Mouse (Mus musculus) stomach, postnatal 0 days (tissue): ENCODE measurements around the gene Prmt7. TPM values are rescaled to one million over a fixed set of nuclear protein-coding genes. Genes with fewer than 3 reads are reported as not detected.

Experiments
- ATAC-seq: fragments of 200-750 bp; cut with Nextera tagmentation; 2 replicates; pipeline ENCODE4 v1.8.0; 2017; ENCODE audit not compliant: low FRiP score, low TSS enrichment
- DNase-seq: peaks from one replicate; pipeline ENCODE4 v3.0.0-alpha.2; 2016; ENCODE audit warnings: low spot score
- H3K27ac ChIP-seq: fragments of 300-500 bp; sonication (generic); replicated peaks from 2 replicates; pipeline ENCODE4 v1.5.1; 2014; ENCODE audit warnings: mild to moderate bottlenecking, control low read depth
- H3K27me3 ChIP-seq: fragments of 300-500 bp; sonication (generic); 2 replicates; pipeline ENCODE4 v1.6.1; 2014; ENCODE audit warnings: low read length; ENCODE audit not compliant: control insufficient read depth, insufficient read depth
- H3K36me3 ChIP-seq: fragments of 300-500 bp; sonication (generic); 2 replicates; pipeline ENCODE4 v1.6.1; 2014; ENCODE audit warnings: low read length, mixed read lengths; ENCODE audit not compliant: control insufficient read depth, insufficient read depth
- H3K4me1 ChIP-seq: fragments of 300-500 bp; sonication (generic); replicated peaks from 2 replicates; pipeline ENCODE4 v1.6.1; 2014; ENCODE audit warnings: antibody characterized with exemption; ENCODE audit not compliant: control insufficient read depth, insufficient read depth
- H3K4me2 ChIP-seq: fragments of 300-500 bp; sonication (generic); replicated peaks from 2 replicates; pipeline ENCODE4 v1.6.1; 2014; ENCODE audit warnings: low read depth, mild to moderate bottlenecking, control low read depth, moderate library complexity
- H3K4me3 ChIP-seq: fragments of 300-500 bp; sonication (generic); 2 replicates; pipeline ENCODE4 v1.5.1; 2014; ENCODE audit warnings: low read depth, low read length, control low read depth
- H3K9ac ChIP-seq: fragments of 300-500 bp; sonication (generic); 2 replicates; pipeline ENCODE4 v1.6.1; 2014; ENCODE audit warnings: mild to moderate bottlenecking, low read length, control low read depth, mixed read lengths
- H3K9me3 ChIP-seq: fragments of 300-500 bp; sonication (generic); 2 replicates; pipeline ENCODE4 v1.6.1; 2016; ENCODE audit warnings: low read length; ENCODE audit not compliant: control insufficient read depth
- CTCF ChIP-seq: IDR thresholded peaks from 2 replicates; pipeline ENCODE4 v1.5.1; 2016; ENCODE audit warnings: antibody characterized with exemption, low read depth, mild to moderate bottlenecking, moderate library complexity
- EP300 ChIP-seq: optimal IDR thresholded peaks from 2 replicates; pipeline ENCODE3; 2016; ENCODE audit warnings: antibody characterized with exemption
- whole genome bisulfite sequencing: fragments of 180-500 bp; shearing (Covaris S2); extraction: QIAGEN DNeasy Blood & Tissue Kit; methylation state at CpG from one replicate; pipeline ENCODE4 v1.1.7; 2014; 5-methylcytosine and 5-hydroxymethylcytosine counted together
- polyA plus RNA-seq: library from polyadenylated mRNA; unstranded; fragments of >200 nt; fragmentation: Nextera tagmentation; extraction: Ambion mirVana; gene quantifications from 2 replicates; pipeline ENCODE4 v1.2.1, GENCODE M21; 2015

Prmt7 gene
- polyA plus RNA-seq, 1 experiment from 2014 or later = 21.9 TPM

GRCm38 (mm10) chr8:106260894-106261293 lies 50.2 kb downstream of the Prmt7 start:
- 85% methylated on average over 4 of the region's 4 CpGs for WGBS
- H3K9me3 ChIP-seq = no peaks in the 10 kb centered on the region
- no peaks in the 10 kb centered on the region for H3K4me1 ChIP-seq
- TF ChIP-seq EP300 = no peak
- no peak for TF ChIP-seq CTCF
- no peak overlapping the region for H3K27ac ChIP-seq
- H3K27me3 ChIP-seq = no peaks in the 10 kb centered on the region
- no peak for DNase-seq
- H3K4me2 ChIP-seq = no peak overlapping the region
- no peaks in the 10 kb centered on the region for H3K36me3 ChIP-seq
- H3K9ac ChIP-seq = no peak overlapping the region
- ATAC-seq = no peak
- H3K4me3 ChIP-seq = no peak overlapping the region

GRCm38 (mm10) chr8:106262343-106262742 lies 51.6 kb downstream of the Prmt7 start:
- no peaks in the 10 kb centered on the region for H3K4me1 ChIP-seq
- no peak for DNase-seq
- no peak overlapping the region for H3K4me2 ChIP-seq
- H3K27ac ChIP-seq = no peak overlapping the region; the same call in 1 of the 2 replicates
- H3K36me3 ChIP-seq = no peaks in the 10 kb centered on the region
- WGBS = 34% methylated on average over 5 of the region's 5 CpGs
- no peaks in the 10 kb centered on the region for H3K9me3 ChIP-seq
- no peak for TF ChIP-seq CTCF
- no peak for TF ChIP-seq EP300
- ATAC-seq = no peak
- no peak overlapping the region for H3K9ac ChIP-seq
- H3K27me3 ChIP-seq = no peaks in the 10 kb centered on the region
- H3K4me3 ChIP-seq = no peak overlapping the region

GRCm38 (mm10) chr8:106263928-106264327 lies 53.2 kb downstream of the Prmt7 start:
- no peak overlapping the region for H3K4me2 ChIP-seq
- ATAC-seq (no peak), DNase-seq (no peak)
- no peaks in the 10 kb centered on the region for H3K4me1 ChIP-seq
- H3K27me3 ChIP-seq = no peaks in the 10 kb centered on the region
- no peak overlapping the region for H3K4me3 ChIP-seq
- no peaks in the 10 kb centered on the region for H3K36me3 ChIP-seq
- H3K9me3 ChIP-seq = no peaks in the 10 kb centered on the region
- TF ChIP-seq CTCF = no peak
- TF ChIP-seq EP300 = no peak
- no peak overlapping the region for H3K27ac ChIP-seq
- H3K9ac ChIP-seq = no peak overlapping the region
- WGBS = 93% methylated on average over 4 of the region's 4 CpGs

- ATAC-seq = no peak
- Histone ChIP-seq H3K9ac (no peak overlapping the region), H3K9me3 (no peaks in the 10 kb centered on the region), H3K4me2 (no peak overlapping the region), H3K4me1 (peaks cover 5% of the 10 kb centered on the region; the same call in 1 of the 2 replicates), H3K27me3 (no peaks in the 10 kb centered on the region), H3K27ac (no peak overlapping the region), H3K36me3 (no peaks in the 10 kb centered on the region), H3K4me3 (no peak overlapping the region)
- no peak for DNase-seq
- 87% methylated on average over 17 of the region's 17 CpGs for WGBS
- TF ChIP-seq EP300 = no peak
- TF ChIP-seq CTCF = no peak
Measured at GRCm38 (mm10) chr8:106265398-106265797, 54.7 kb downstream of the Prmt7 start.

GRCm38 (mm10) chr8:106268710-106269346 lies 58.1 kb downstream of the Prmt7 start:
- no peaks in the 10 kb centered on the region for H3K36me3 ChIP-seq
- TF ChIP-seq CTCF (no peak), EP300 (no peak)
- H3K27me3 ChIP-seq = no peaks in the 10 kb centered on the region
- H3K9ac ChIP-seq = no peak overlapping the region
- no peaks in the 10 kb centered on the region for H3K9me3 ChIP-seq
- WGBS = 42% methylated on average over 5 of the region's 5 CpGs
- peak; percentile 89 for ATAC-seq
- H3K4me3 ChIP-seq = no peak overlapping the region
- peaks cover 5% of the 10 kb centered on the region; the same call in 1 of the 2 replicates for H3K4me1 ChIP-seq
- peak overlapping the region; percentile 81 for H3K27ac ChIP-seq
- DNase-seq = peak; percentile 76
- no peak overlapping the region for H3K4me2 ChIP-seq

- Histone ChIP-seq H3K4me2 (no peak overlapping the region), H3K4me3 (no peak overlapping the region), H3K9ac (no peak overlapping the region), H3K4me1 (peaks cover 5% of the 10 kb centered on the region; the same call in 1 of the 2 replicates), H3K9me3 (no peaks in the 10 kb centered on the region), H3K27me3 (no peaks in the 10 kb centered on the region), H3K36me3 (no peaks in the 10 kb centered on the region), H3K27ac (no peak overlapping the region)
- 39% methylated on average over 5 of the region's 5 CpGs for WGBS
- TF ChIP-seq EP300 = no peak
- TF ChIP-seq CTCF = no peak
- DNase-seq (no peak), ATAC-seq (no peak)
Measured at GRCm38 (mm10) chr8:106270804-106271203, 60.1 kb downstream of the Prmt7 start.
